Mouse (Mus musculus): ENCODE results near the gene Abcc4.

The Abcc4 gene

DNA sequence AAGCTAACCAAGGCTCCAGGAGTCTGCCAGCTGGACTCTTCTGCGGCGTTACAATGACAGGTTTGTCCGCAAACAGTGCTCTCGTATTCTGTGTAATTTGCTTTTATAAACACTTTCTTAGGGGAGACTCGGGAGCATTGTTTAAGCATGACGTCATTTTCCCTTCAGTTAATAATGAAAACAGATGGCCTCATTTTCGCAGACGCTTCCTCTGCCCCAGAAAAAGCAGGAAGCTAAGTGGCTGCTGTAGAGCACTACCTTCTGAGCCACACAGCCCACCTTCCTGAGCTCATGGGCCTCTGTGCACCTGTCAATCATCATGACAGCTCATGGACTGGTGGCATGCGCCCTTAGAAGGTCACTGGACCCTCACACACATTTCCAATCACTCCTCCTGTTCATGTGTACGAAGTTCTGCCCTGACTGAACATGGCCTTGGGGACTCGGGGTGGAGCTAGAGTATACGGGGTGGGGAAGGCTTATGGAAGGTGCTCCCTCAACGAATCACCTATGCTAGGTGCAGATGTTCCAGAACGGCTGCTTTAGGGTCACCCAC lies 199.3 kb downstream of the Abcc4 start:
- no peak for ATAC-seq (ENCODE audit: low TSS enrichment)

DNA sequence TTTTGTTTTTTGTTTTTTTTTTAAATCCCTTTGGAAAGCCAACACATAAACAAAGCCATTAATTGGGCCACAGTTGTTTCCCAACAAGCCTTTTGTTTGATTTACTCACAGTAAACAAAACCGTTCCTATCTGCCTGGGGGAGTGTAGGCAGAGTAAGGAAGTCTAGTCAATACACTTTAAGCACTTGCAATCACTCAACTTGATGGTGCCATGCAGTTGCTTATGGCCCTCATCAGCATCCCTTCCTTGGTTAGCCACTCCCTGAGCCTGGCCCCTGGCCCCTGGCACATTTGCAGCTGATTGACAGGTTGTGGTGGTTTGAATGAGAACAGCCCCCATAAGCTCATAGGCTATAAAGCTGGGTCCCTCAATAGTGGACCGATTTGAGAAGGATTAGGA lies 209.3 kb downstream of the Abcc4 start:
- ATAC-seq (ENCODE audit: low TSS enrichment): no peak

GRCm38 (mm10) chr14:118495458-118495857 lies 210.6 kb downstream of the Abcc4 start:
- ATAC-seq (ENCODE audit: low TSS enrichment): peak; percentile 91

- ATAC-seq (ENCODE audit: low TSS enrichment): no peak
Measured at GRCm38 (mm10) chr14:118491708-118492107, 214.3 kb downstream of the Abcc4 start.

GRCm38 (mm10) chr14:118491300-118491699 lies 214.7 kb downstream of the Abcc4 start:
- ATAC-seq (ENCODE audit: low TSS enrichment): no peak

DNA sequence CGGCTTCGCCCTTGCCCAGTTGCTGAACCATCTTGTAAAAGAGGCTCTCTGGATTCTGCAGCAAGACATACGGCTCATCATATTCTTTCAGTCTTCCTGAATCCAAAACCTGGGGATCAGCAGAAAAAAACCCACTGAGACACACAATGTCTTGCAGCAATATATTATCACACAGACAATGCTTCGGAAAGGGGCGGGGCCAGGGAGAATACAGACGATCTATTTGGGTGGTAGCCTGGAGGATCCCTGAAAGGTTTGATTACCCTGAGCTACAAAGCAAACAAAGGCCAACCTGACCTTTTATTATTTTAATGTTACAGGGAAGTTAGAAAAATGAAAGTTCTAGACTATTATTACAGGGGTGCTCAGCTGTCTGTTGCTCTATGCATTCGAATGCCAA lies 215.5 kb downstream of the Abcc4 start:
- ATAC-seq (ENCODE audit: low TSS enrichment): no peak

- no peak for ATAC-seq (ENCODE audit: low TSS enrichment)
Measured at GRCm38 (mm10) chr14:118486349-118486748, 219.7 kb downstream of the Abcc4 start.

- no peak for ATAC-seq (ENCODE audit: low TSS enrichment)
Measured at GRCm38 (mm10) chr14:118485646-118486045, 220.4 kb downstream of the Abcc4 start.

- no peak for ATAC-seq (ENCODE audit: low TSS enrichment)
Measured at GRCm38 (mm10) chr14:118482320-118482719, 223.7 kb downstream of the Abcc4 start.

DNA sequence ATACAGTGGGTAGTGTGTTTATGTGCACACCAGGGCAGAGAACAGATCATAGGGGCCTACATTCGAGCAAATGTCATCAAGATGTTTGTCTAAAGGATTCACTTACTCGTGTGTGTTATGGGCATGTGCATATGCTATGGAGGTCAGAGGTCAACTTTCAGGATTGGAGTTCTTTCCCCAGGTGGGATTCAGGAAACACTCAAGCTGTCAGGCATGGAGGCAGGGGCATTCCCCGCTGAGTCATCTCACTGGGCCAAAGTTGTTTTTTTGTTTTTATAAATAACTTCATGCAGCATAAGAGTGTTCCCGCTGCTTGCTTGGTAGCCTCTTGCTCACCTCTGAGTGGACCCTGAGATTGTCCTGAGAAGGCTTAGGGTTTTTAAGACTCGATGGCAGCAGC lies 224.2 kb downstream of the Abcc4 start:
- ATAC-seq (ENCODE audit: low TSS enrichment): no peak

GRCm38 (mm10) chr14:118476329-118476728 lies 229.7 kb downstream of the Abcc4 start:
- ATAC-seq (ENCODE audit: low TSS enrichment): no peak

DNA sequence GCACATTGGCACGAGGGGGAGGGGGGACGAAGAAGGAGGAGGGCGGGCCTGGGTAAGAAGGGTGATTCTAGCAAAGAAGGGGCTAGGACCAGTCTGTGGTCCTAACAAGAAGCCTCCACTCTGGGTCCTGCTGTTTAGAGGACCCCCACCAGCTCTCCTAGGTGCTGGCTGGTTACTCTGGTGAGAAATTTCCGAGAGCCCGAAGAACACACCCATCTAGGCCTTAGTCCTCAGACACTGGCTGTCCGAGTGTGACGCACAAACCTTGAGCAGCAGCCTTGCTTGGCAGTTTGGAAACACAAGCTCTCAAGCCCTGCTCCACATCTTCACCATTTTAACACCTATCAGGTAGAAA lies 230.9 kb downstream of the Abcc4 start:
- ATAC-seq (ENCODE audit: low TSS enrichment): no peak

GRCm38 (mm10) chr14:118474226-118475099 lies 231.6 kb downstream of the Abcc4 start:
- peak; percentile 68 for ATAC-seq (ENCODE audit: low TSS enrichment)

- ATAC-seq (ENCODE audit: low TSS enrichment): peak; percentile 88
Measured at GRCm38 (mm10) chr14:118473831-118474193, 232.2 kb downstream of the Abcc4 start.

DNA sequence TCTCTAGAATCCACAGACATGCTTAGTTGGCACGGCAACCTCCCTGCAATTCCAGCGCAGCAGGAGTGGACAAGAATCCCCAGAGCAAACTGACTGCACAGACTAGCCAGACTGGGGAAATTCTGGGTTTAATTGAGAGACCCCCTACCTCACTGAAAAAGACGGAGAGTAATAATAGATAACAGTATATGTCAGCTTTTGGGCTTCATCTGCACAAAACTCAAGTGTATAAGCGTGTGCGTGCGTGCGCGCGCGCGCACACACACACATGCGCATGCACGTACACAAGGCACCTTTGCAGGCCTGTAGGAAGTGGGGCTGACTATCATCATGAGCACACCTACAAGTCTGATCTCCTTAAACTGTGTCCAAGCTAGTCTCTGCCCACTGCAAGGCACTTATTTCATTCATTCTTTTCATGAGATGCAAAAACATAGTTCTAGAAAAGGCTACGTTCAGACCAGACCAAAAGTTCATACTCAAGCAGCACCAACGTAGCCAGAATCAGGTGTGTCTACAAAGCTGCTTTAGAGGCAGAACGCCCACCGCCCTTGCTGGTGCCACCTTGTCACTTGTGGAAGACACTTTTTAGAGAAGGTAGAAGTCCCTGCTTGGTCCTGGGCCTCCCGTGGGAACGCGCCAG lies 232.7 kb downstream of the Abcc4 start:
- peak; percentile 60 for ATAC-seq (ENCODE audit: low TSS enrichment)

DNA sequence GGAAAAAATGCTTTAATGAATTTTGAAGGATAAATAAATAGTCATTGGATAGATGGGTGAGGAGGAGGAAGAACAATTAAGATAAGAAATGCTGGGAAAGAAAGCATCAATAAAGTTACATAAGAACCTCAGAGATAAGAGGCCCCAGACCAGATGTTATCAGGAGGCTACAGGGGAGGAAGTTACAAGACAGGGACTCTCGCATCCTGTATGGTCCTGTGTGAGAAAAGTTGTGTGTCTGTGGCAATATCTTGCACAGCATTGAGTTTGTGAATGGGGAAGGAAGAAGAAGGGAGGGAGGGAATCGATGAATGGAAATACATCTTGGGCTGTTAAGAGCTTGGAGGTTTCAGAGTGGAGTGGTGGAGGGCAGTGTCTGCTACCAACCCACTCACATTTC lies 240.7 kb downstream of the Abcc4 start:
- no peak for ATAC-seq (ENCODE audit: low TSS enrichment)

DNA sequence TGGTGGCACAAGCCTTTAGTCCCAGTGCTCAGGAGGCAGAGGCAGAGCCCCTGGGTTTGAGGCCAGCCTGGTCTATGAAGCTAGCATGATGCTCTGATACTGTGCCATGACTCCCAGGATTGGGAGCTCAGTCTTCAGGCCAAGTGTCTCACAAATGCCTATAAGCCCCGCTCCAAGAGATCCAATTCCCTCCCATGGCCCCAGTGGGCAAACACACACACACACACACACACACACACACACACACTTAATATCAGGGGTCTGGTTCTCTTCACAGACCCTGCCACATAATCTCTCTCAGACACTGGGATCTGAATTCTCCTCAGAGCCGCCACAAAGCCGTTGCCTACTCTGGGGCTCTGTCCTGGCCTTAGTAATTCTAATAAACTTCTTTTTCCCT lies 241.6 kb downstream of the Abcc4 start:
- no peak for ATAC-seq (ENCODE audit: low TSS enrichment)

DNA sequence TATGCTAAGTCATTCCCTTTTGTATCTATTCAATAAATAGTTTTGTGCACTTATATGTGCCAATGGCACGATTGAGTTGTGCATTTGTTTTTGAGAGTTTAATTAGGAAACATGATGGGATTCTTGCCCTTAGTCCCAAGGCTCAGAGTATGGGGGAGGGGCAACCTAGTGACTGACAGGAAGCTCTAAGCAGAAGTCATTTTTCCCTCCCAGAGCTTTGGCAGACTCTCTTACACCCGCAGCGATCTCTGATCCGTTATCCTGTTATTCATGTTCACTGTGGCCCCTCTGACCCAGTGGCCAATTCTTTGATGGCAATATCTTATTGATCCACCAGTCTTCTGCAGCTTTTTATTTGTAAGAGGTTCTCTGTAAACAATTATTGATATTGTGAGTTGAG lies 253.4 kb downstream of the Abcc4 start:
- ATAC-seq (ENCODE audit: low TSS enrichment): no peak

- no peak for ATAC-seq (ENCODE audit: low TSS enrichment)
Measured at GRCm38 (mm10) chr14:118440155-118440554, 265.9 kb downstream of the Abcc4 start.

DNA sequence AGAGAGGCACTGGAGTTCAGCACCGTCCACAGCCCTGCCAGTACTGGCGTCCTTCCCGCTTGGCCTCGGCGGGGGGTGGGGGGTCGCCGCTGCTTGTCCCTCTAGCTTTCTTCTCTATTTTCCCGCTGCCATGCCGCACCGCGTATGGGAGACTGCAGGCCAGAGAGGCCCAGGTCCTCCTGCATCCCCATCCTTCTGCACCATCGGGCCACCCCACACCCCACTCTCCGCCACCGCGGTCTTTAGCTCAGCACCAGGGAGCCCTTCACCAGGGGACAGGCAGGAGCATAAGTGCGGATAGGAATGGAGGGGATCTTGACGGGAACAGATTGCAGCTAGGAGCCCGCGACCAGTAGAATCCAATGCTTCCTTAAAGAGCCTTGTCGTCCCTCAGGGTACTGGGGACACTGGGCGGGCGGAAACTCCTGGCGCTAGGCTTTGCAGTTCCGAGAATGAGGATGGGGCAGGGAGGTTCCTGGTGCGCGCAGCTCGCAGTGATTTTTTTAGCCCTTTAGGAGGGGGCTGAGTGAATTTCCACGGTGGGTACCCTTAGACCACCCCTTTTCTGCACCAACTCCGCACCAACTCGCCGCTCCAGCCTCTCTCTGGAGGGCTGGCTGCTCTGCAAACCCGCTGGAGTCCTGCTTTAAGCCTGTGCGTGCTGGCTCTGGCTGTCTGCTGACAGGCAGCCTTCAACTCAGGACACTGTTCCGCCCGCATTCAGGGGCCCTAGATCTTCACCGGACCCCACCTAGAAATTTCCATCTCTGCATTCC lies 268.7 kb downstream of the Abcc4 start:
- peak; percentile 86 for ATAC-seq (ENCODE audit: low TSS enrichment)

DNA sequence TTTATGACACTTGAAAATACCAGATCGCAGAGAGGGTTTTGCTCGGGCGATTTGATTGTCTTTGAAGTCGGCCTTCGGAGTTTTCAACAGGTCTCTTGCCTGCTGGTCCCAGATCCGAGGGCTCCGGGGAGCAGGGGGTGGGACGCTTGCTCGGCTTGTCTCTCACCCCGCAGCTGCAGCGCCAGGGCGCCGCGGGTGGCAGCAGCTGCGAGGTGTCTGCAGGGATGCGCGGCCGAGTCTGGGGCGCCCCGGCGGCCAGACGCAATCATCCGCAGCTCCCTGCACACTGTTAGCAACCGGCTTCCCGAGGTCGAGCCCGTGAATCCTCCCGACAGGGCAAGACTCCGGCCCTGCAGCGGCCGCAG lies 269.2 kb downstream of the Abcc4 start:
- peak; percentile 78 for ATAC-seq (ENCODE audit: low TSS enrichment)

GRCm38 (mm10) chr14:118435676-118436330 lies 270.2 kb downstream of the Abcc4 start:
- no peak for ATAC-seq (ENCODE audit: low TSS enrichment)
